Mouse (Mus musculus): ENCODE measurements around the gene Ide.

- TF ChIP-seq CTCF (IDR thresholded peaks at IDR 0.05; ENCODE audit: low read depth) (no peak), EP300 (IDR thresholded peaks at IDR 0.05; ENCODE audit: low read depth) (no peak)
Observed at GRCm38 (mm10) chr19:37369921-37370320, 32.3 kb upstream of the Ide start.
